ENCODE assay signal across 9 mouse cellular contexts in the genomic region with DNA sequence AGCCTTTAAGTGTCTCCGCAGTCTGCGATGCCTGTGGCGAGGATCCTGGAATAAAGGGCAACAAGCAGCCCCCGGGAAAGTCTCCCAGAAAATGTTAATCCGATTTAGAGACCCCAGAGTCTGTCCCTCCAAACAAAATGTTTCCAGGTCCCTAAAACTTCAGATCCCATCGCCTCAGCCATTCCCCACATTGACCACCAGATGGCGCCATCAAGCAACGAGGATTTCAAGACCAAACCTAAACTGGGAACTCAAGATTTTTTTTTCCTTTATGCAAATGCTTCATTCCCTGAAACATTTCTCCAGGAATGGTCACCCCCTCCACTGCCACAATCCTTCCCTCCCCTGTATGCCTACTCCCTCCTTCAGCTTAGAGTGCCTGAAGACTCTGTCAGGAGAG. TPM values are rescaled to one million over a fixed set of nuclear protein-coding genes. Genes with fewer than 3 reads are reported as not detected.
DNase-seq lines count a peak whose midpoint lies in the region; ATAC-seq lines count a peak whose summit lies in the region.
"Had no signal": no experiment of that assay in that cellular context is flagged by ENCODE, and none has a peak within 500 bp of the region (broad histone marks: within the 10 kb centered on the region; RNA-seq: fewer than 3 reads in every experiment).

Gene C1rb (plus strand): TSS at position 269 of the 400 bp plus-strand sequence.

- WGBS in intestine, embryonic 14.5 days: 5% methylated on average over 8 of the region's 8 CpGs
- 4% methylated on average over 8 of the region's 8 CpGs for WGBS in intestine, embryonic 16.5 days
- 7% methylated on average over 8 of the region's 8 CpGs for WGBS in hindbrain, embryonic 16.5 days
- 1% methylated on average over 8 of the region's 8 CpGs for WGBS in midbrain, embryonic 16.5 days

- no peaks in the 10 kb centered on the region for H3K36me3 ChIP-seq in intestine, embryonic 14.5 days (ENCODE audit: control insufficient read depth, insufficient read depth, low read length)
- no peaks in the 10 kb centered on the region for H3K36me3 ChIP-seq in intestine, embryonic 16.5 days (ENCODE audit: control insufficient read depth, insufficient read depth, low read length)
- no peaks in the 10 kb centered on the region for H3K36me3 ChIP-seq in hindbrain, embryonic 16.5 days (ENCODE audit: control insufficient read depth, insufficient read depth, low read length)
- H3K36me3 ChIP-seq in midbrain, embryonic 16.5 days (ENCODE audit: control insufficient read depth, insufficient read depth, low read length): no peaks in the 10 kb centered on the region
- H3K36me3 ChIP-seq in splenic B cell, adult 2 months (ENCODE audit: control insufficient read depth, insufficient read depth, low read length, poor library complexity, severe bottlenecking): no peaks in the 10 kb centered on the region
- H3K36me3 ChIP-seq: embryonic facial prominence, embryonic 12.5 days had no signal

- no peaks in the 10 kb centered on the region for H3K9me3 ChIP-seq in intestine, embryonic 14.5 days (ENCODE audit: control insufficient read depth, low read length)
- H3K9me3 ChIP-seq in intestine, embryonic 16.5 days (ENCODE audit: control insufficient read depth, low read length): no peaks in the 10 kb centered on the region
- no peaks in the 10 kb centered on the region for H3K9me3 ChIP-seq in hindbrain, embryonic 16.5 days (ENCODE audit: control insufficient read depth, low read length)
- H3K9me3 ChIP-seq in midbrain, embryonic 16.5 days (replicated peaks; ENCODE audit: control insufficient read depth, low read length, poor library complexity, severe bottlenecking): no peaks in the 10 kb centered on the region
- H3K9me3 ChIP-seq: embryonic facial prominence, embryonic 12.5 days had no signal

- no peak within 1 kb of the TSS for H3K4me2 ChIP-seq in intestine, embryonic 14.5 days (ENCODE audit: low read length)
- H3K4me2 ChIP-seq in intestine, embryonic 16.5 days (ENCODE audit: low read depth, low read length): no peak within 1 kb of the TSS
- H3K4me2 ChIP-seq in hindbrain, embryonic 16.5 days (ENCODE audit: low read length): peak within 1 kb of the TSS; percentile 6; the same call in 1 of the 2 replicates
- H3K4me2 ChIP-seq in midbrain, embryonic 16.5 days (ENCODE audit: low read length): peak within 1 kb of the TSS; percentile 24; the same call in 1 of the 2 replicates
- H3K4me2 ChIP-seq: embryonic facial prominence, embryonic 12.5 days had no signal

- no peaks in the 10 kb centered on the region for H3K27me3 ChIP-seq in intestine, embryonic 14.5 days (replicated peaks; ENCODE audit: control insufficient read depth, insufficient read depth, low read length)
- H3K27me3 ChIP-seq in intestine, embryonic 16.5 days (replicated peaks; ENCODE audit: control insufficient read depth, insufficient read depth, low read length): no peaks in the 10 kb centered on the region
- H3K27me3 ChIP-seq in hindbrain, embryonic 16.5 days (replicated peaks; ENCODE audit: control insufficient read depth, insufficient read depth, low read length): no peaks in the 10 kb centered on the region
- H3K27me3 ChIP-seq in midbrain, embryonic 16.5 days (ENCODE audit: control insufficient read depth, insufficient read depth, low read depth, low read length): no peaks in the 10 kb centered on the region
- H3K27me3 ChIP-seq in splenic B cell, adult 2 months (ENCODE audit: control insufficient read depth, insufficient read depth, low read length, poor library complexity, severe bottlenecking): no peaks in the 10 kb centered on the region
- H3K27me3 ChIP-seq: embryonic facial prominence, embryonic 12.5 days had no signal

- no peak within 1 kb of the TSS for H3K27ac ChIP-seq in intestine, embryonic 14.5 days (ENCODE audit: low read depth)
- H3K27ac ChIP-seq in intestine, embryonic 16.5 days (ENCODE audit: low read length): no peak within 1 kb of the TSS
- no peak within 1 kb of the TSS for H3K27ac ChIP-seq in hindbrain, embryonic 16.5 days (ENCODE audit: low read depth, low read length)
- H3K27ac ChIP-seq in midbrain, embryonic 16.5 days (ENCODE audit: low read length): no peak within 1 kb of the TSS
- H3K27ac ChIP-seq: embryonic facial prominence, embryonic 12.5 days had no signal

- no peak within 1 kb of the TSS for H3K4me3 ChIP-seq in intestine, embryonic 14.5 days (ENCODE audit: low read depth, low read length)
- H3K4me3 ChIP-seq in intestine, embryonic 16.5 days (ENCODE audit: low read length): no peak within 1 kb of the TSS
- no peak within 1 kb of the TSS for H3K4me3 ChIP-seq in hindbrain, embryonic 16.5 days (ENCODE audit: low read length)
- no peak within 1 kb of the TSS for H3K4me3 ChIP-seq in midbrain, embryonic 16.5 days (ENCODE audit: low read depth, low read length)
- H3K4me3 ChIP-seq: embryonic facial prominence, embryonic 12.5 days had no signal

- no peaks in the 10 kb centered on the region for H3K4me1 ChIP-seq in intestine, embryonic 14.5 days (replicated peaks; ENCODE audit: control insufficient read depth, insufficient read depth, low read length)
- no peaks in the 10 kb centered on the region for H3K4me1 ChIP-seq in intestine, embryonic 16.5 days (ENCODE audit: control insufficient read depth, insufficient read depth, low read length)
- no peaks in the 10 kb centered on the region for H3K4me1 ChIP-seq in hindbrain, embryonic 16.5 days (ENCODE audit: control insufficient read depth, insufficient read depth, low read depth, low read length)
- H3K4me1 ChIP-seq in midbrain, embryonic 16.5 days (ENCODE audit: control insufficient read depth, insufficient read depth, low read length): no peaks in the 10 kb centered on the region
- H3K4me1 ChIP-seq: embryonic facial prominence, embryonic 12.5 days had no signal

- 0 out of 2 replicates have a peak, but pooled peaks have one; percentile 40 for ATAC-seq in intestine, embryonic 14.5 days (replicated peaks; ENCODE audit: low FRiP score, low TSS enrichment, low read depth)
- ATAC-seq in intestine, embryonic 16.5 days: no peak
- no peak for ATAC-seq in hindbrain, embryonic 16.5 days
- ATAC-seq in midbrain, embryonic 16.5 days: no peak

- no peak within 1 kb of the TSS for H3K9ac ChIP-seq in intestine, embryonic 14.5 days (ENCODE audit: low read length)
- no peak within 1 kb of the TSS for H3K9ac ChIP-seq in intestine, embryonic 16.5 days (ENCODE audit: low read depth, low read length)
- H3K9ac ChIP-seq in hindbrain, embryonic 16.5 days (ENCODE audit: low read depth, low read length): no peak within 1 kb of the TSS
- no peak within 1 kb of the TSS for H3K9ac ChIP-seq in midbrain, embryonic 16.5 days (ENCODE audit: low read depth, low read length)
- H3K9ac ChIP-seq: embryonic facial prominence, embryonic 12.5 days had no signal

- peak; percentile 83 for DNase-seq in intestine, embryonic 14.5 days (ENCODE audit: low spot score)
- DNase-seq in cerebellum, adult 18-20 months: peak; percentile 58 to 76
- peak; percentile 53 to 69 for DNase-seq in frontal cortex, postnatal 25 days (ENCODE audit: low spot score in 2 of 2)
- peak; percentile 19 to 25 for DNase-seq in left cerebral cortex, adult 8-10 months (ENCODE audit: low spot score in 2 of 2)
- DNase-seq in splenic B cell, adult 2 months (ENCODE audit: low read depth, low spot score): peak; percentile 69

RNA-seq across cellular contexts. Expression of gene C1rb, which starts in this region (rescaled TPM):
- not detected in 2 replicates for polyA plus RNA-seq in intestine, embryonic 14.5 days (2014; fragmentation: Nextera tagmentation; extraction: Ambion mirVana)
- polyA plus RNA-seq in intestine, embryonic 16.5 days (2015; fragmentation: Nextera tagmentation; extraction: Ambion mirVana): not detected in 2 replicates
- polyA plus RNA-seq in hindbrain, embryonic 16.5 days (2015; fragmentation: Nextera tagmentation; extraction: Ambion mirVana): 0.09 TPM in 1 of 2 replicates, not detected in the other
- not detected for total RNA-seq in left cerebral cortex, adult 8-10 months (2022)
- polyA plus RNA-seq in midbrain, embryonic 16.5 days (2015; fragmentation: Nextera tagmentation; extraction: Ambion mirVana): not detected in 2 replicates
- polyA plus RNA-seq: embryonic facial prominence, embryonic 12.5 days had no signal

Comparison
In these comparisons a context has a peak if more than half of its experiments do, and no peak if none do; other contexts are left out.
1. Peak in DNase-seq and ATAC-seq in intestine, embryonic 14.5 days; RNA of the gene not detected or under 1 TPM.
2. Peak in DNase-seq in left cerebral cortex, adult 8-10 months; RNA of the gene not detected or under 1 TPM.
3. DNase-seq: peak in every context shown above with its lines; median percentile 83 in intestine, embryonic 14.5 days; 69 in splenic B cell, adult 2 months; 67 in cerebellum, adult 18-20 months; 61 in frontal cortex, postnatal 25 days; 22 in left cerebral cortex, adult 8-10 months.
4. H3K4me2 ChIP-seq: peak in hindbrain, embryonic 16.5 days (single experiment) and midbrain, embryonic 16.5 days (single experiment); none in intestine, embryonic 14.5 days (single experiment) and intestine, embryonic 16.5 days (single experiment).